Mouse (Mus musculus): Measurements from ENCODE around the gene Gm17079. TPM values are rescaled to one million over a fixed set of nuclear protein-coding genes. Genes with fewer than 3 reads are reported as not detected.
"Not testable (repeated sequence)": the region's sequence is repeated elsewhere in the genome, so short reads cannot be mapped to it uniquely, and the experiment has no call there.

Gene Gm17079
- not detected in 2 replicates for polyA plus RNA-seq (2016; fragmentation: Nextera tagmentation; extraction: Ambion mirVana)

- not testable (repeated sequence) for H3K4me1 ChIP-seq; H3K27ac ChIP-seq (replicated peaks); H3K9me3 ChIP-seq; DNase-seq (ENCODE audit: low spot score); H3K4me3 ChIP-seq; H3K27me3 ChIP-seq (replicated peaks; ENCODE audit: low read depth, poor library complexity, severe bottlenecking); H3K36me3 ChIP-seq (replicated peaks)
- 92% methylated on average over 1 of the region's 2 CpGs for WGBS
These were observed at the start of gene Gm17079 for GRCm38 (mm10) chr14:51695368-51695767. Gm17079 (minus strand) TSS chr14:51695468.

- WGBS: 1% methylated on average over 42 of the region's 42 CpGs
- Histone ChIP-seq H3K4me3 (peak overlapping the region; percentile 58), H3K27ac (replicated peaks) (no peak overlapping the region), H3K36me3 (replicated peaks) (no peaks in the 10 kb centered on the region), H3K9me3 (no peaks in the 10 kb centered on the region), H3K4me1 (peaks cover 37% of the 10 kb centered on the region), H3K27me3 (replicated peaks; ENCODE audit: low read depth, poor library complexity, severe bottlenecking) (peaks cover 58% of the 10 kb centered on the region)
- peak; percentile 57 for DNase-seq (ENCODE audit: low spot score)
These were observed 45.3 kb upstream of the Gm17079 start for GRCm38 (mm10) chr14:51740347-51741170.

- peaks cover 58% of the 10 kb centered on the region for H3K27me3 ChIP-seq (replicated peaks; ENCODE audit: low read depth, poor library complexity, severe bottlenecking)
- H3K4me3 ChIP-seq: peak overlapping the region; percentile 58
- H3K27ac ChIP-seq (replicated peaks): no peak overlapping the region
- H3K36me3 ChIP-seq (replicated peaks): no peaks in the 10 kb centered on the region
- peaks cover 37% of the 10 kb centered on the region for H3K4me1 ChIP-seq
- no peaks in the 10 kb centered on the region for H3K9me3 ChIP-seq
- 3% methylated on average over 24 of the region's 24 CpGs for WGBS
- DNase-seq (ENCODE audit: low spot score): peak; percentile 35
These were observed 44.1 kb upstream of the Gm17079 start for GRCm38 (mm10) chr14:51739150-51739993.

GRCm38 (mm10) chr14:51738411-51739149, 43.3 kb upstream of the Gm17079 start:
- Histone ChIP-seq H3K36me3 (replicated peaks) (no peaks in the 10 kb centered on the region), H3K4me1 (peaks cover 37% of the 10 kb centered on the region), H3K4me3 (peak overlapping the region; percentile 58), H3K9me3 (no peaks in the 10 kb centered on the region), H3K27me3 (replicated peaks; ENCODE audit: low read depth, poor library complexity, severe bottlenecking) (peaks cover 58% of the 10 kb centered on the region), H3K27ac (replicated peaks) (no peak overlapping the region)
- DNase-seq (ENCODE audit: low spot score): no peak
- 2% methylated on average over 29 of the region's 29 CpGs for WGBS

- Histone ChIP-seq H3K27me3 (replicated peaks; ENCODE audit: low read depth, poor library complexity, severe bottlenecking) (peaks cover 58% of the 10 kb centered on the region), H3K9me3 (no peaks in the 10 kb centered on the region), H3K4me1 (peaks cover 37% of the 10 kb centered on the region), H3K27ac (replicated peaks) (no peak overlapping the region), H3K36me3 (replicated peaks) (no peaks in the 10 kb centered on the region), H3K4me3 (no peak overlapping the region)
- DNase-seq (ENCODE audit: low spot score): peak; percentile 10
- 15% methylated on average over 12 of the region's 12 CpGs for WGBS
These were observed 42.7 kb upstream of the Gm17079 start for GRCm38 (mm10) chr14:51737967-51738366.

GRCm38 (mm10) chr14:51717083-51717482, 21.8 kb upstream of the Gm17079 start, which contains the start of gene Gm5800:
Gm5800 (minus strand) TSS chr14:51717183.
- Histone ChIP-seq H3K4me3 (no peak within 1 kb of the TSS), H3K36me3 (replicated peaks) (no peaks in the 10 kb centered on the region), H3K4me1 (no peaks in the 10 kb centered on the region), H3K27me3 (replicated peaks; ENCODE audit: low read depth, poor library complexity, severe bottlenecking) (no peaks in the 10 kb centered on the region), H3K27ac (replicated peaks) (no peak within 1 kb of the TSS), H3K9me3 (no peaks in the 10 kb centered on the region)
- DNase-seq (ENCODE audit: low spot score): no peak
- 55% methylated on average over 1 of the region's 1 CpGs for WGBS

GRCm38 (mm10) chr14:51677269-51677668, 18.0 kb downstream of the Gm17079 start:
- DNase-seq (ENCODE audit: low spot score): no peak
- no peak overlapping the region for H3K27ac ChIP-seq (replicated peaks)
- H3K9me3 ChIP-seq: no peaks in the 10 kb centered on the region
- H3K36me3 ChIP-seq (replicated peaks): no peaks in the 10 kb centered on the region
- H3K4me1 ChIP-seq: no peaks in the 10 kb centered on the region
- no peak overlapping the region for H3K4me3 ChIP-seq
- no peaks in the 10 kb centered on the region for H3K27me3 ChIP-seq (replicated peaks; ENCODE audit: low read depth, poor library complexity, severe bottlenecking)
- WGBS: 90% methylated on average over 5 of the region's 5 CpGs

Other genes with a start within 250 kb of the Gm17079 start
- not detected in 2 replicates for gene Vmn2r89, start 243.6 kb downstream of the Gm17079 start, polyA plus RNA-seq (2016; fragmentation: Nextera tagmentation; extraction: Ambion mirVana)
- not detected in 2 replicates for gene Gm5622, start 142.7 kb downstream of the Gm17079 start, polyA plus RNA-seq (2016; fragmentation: Nextera tagmentation; extraction: Ambion mirVana)
- not detected in 2 replicates for gene Gm17175, start 121.4 kb downstream of the Gm17079 start, polyA plus RNA-seq (2016; fragmentation: Nextera tagmentation; extraction: Ambion mirVana)
- not detected in 2 replicates for gene Gm17174, start 103.3 kb downstream of the Gm17079 start, polyA plus RNA-seq (2016; fragmentation: Nextera tagmentation; extraction: Ambion mirVana)
- not detected in 2 replicates for gene Gm17078, start 84.2 kb downstream of the Gm17079 start, polyA plus RNA-seq (2016; fragmentation: Nextera tagmentation; extraction: Ambion mirVana)
- not detected in 2 replicates for gene Gm4181, start 59.8 kb downstream of the Gm17079 start, polyA plus RNA-seq (2016; fragmentation: Nextera tagmentation; extraction: Ambion mirVana)
- gene Gm5800, start 21.7 kb upstream of the Gm17079 start, polyA plus RNA-seq (2016; fragmentation: Nextera tagmentation; extraction: Ambion mirVana): not detected in 2 replicates
- gene Ang4, start 78.1 kb upstream of the Gm17079 start, polyA plus RNA-seq (2016; fragmentation: Nextera tagmentation; extraction: Ambion mirVana): not detected in 2 replicates
- not detected in 2 replicates for gene AY358078, start 104.6 kb upstream of the Gm17079 start, polyA plus RNA-seq (2016; fragmentation: Nextera tagmentation; extraction: Ambion mirVana)
- not detected in 2 replicates for gene Ear6, start 158.2 kb upstream of the Gm17079 start, polyA plus RNA-seq (2016; fragmentation: Nextera tagmentation; extraction: Ambion mirVana)
- gene Mettl17, start 189.4 kb upstream of the Gm17079 start, polyA plus RNA-seq (2016; fragmentation: Nextera tagmentation; extraction: Ambion mirVana): 52.4 and 53.0 TPM in 2 replicates
- gene Slc39a2, start 197.4 kb upstream of the Gm17079 start, polyA plus RNA-seq (2016; fragmentation: Nextera tagmentation; extraction: Ambion mirVana): 0.60 and 0.62 TPM in 2 replicates
- gene Ndrg2, start 218.7 kb upstream of the Gm17079 start, polyA plus RNA-seq (2016; fragmentation: Nextera tagmentation; extraction: Ambion mirVana): 15.4 and 16.6 TPM in 2 replicates
- gene Tppp2, start 223.0 kb upstream of the Gm17079 start, polyA plus RNA-seq (2016; fragmentation: Nextera tagmentation; extraction: Ambion mirVana): not detected in 2 replicates
- gene Rnase13, start 227.3 kb upstream of the Gm17079 start, polyA plus RNA-seq (2016; fragmentation: Nextera tagmentation; extraction: Ambion mirVana): not detected in 2 replicates